Mouse (Mus musculus) spleen, adult 2 months (tissue): Measurements from ENCODE around the gene Metap1d. TPM values are rescaled to one million over a fixed set of nuclear protein-coding genes. Genes with fewer than 3 reads are reported as not detected.

Experiments
- DNase-seq, 2 experiments: peaks; one replicate each; pipeline versions ENCODE4 v3.0.0 to v3.0.0-alpha.2; 2012 to 2021; ENCODE audit warnings: low spot score in 2 of 2, low read depth in 1 of 2
- H3K27ac ChIP-seq: fragments of 200-500 bp; 2 replicates; pipeline ENCODE4 v1.5.1; 2012; ENCODE audit warnings: low read length, inconsistent platforms; ENCODE audit not compliant: insufficient read depth
- H3K27me3 ChIP-seq: fragments of 200-500 bp; 2 replicates; pipeline ENCODE4 v1.6.1; 2012; ENCODE audit warnings: mild to moderate bottlenecking, moderate library complexity, low read length, inconsistent platforms; ENCODE audit not compliant: control insufficient read depth, insufficient read depth
- H3K36me3 ChIP-seq: fragments of 200-500 bp; 2 replicates; pipeline ENCODE4 v1.6.1; 2012; ENCODE audit warnings: mild to moderate bottlenecking, low read length, inconsistent platforms; ENCODE audit not compliant: control insufficient read depth, insufficient read depth
- H3K4me1 ChIP-seq: fragments of 200-500 bp; 2 replicates; pipeline ENCODE4 v1.6.1; 2011; ENCODE audit warnings: inconsistent platforms; ENCODE audit not compliant: control insufficient read depth, insufficient read depth, insufficient read length
- H3K4me3 ChIP-seq: fragments of 200-500 bp; 2 replicates; pipeline ENCODE4 v1.5.1; 2011; ENCODE audit warnings: mild to moderate bottlenecking, inconsistent platforms; ENCODE audit not compliant: insufficient read depth, insufficient read length; ENCODE audit errors: extremely low read depth
- CTCF ChIP-seq: fragments of 200-500 bp; IDR thresholded peaks from 2 replicates; pipeline ENCODE4 v1.5.1; 2011; ENCODE audit warnings: mild to moderate bottlenecking, inconsistent platforms; ENCODE audit not compliant: insufficient read depth, insufficient read length, insufficient replicate concordance; ENCODE audit errors: extremely low read depth
- POLR2A ChIP-seq: fragments of 200-500 bp; IDR thresholded peaks from 2 replicates; pipeline ENCODE4 v1.6.1; 2011; ENCODE audit warnings: low read depth, low read length, inconsistent platforms
- WGBS: fragments of 180-500 bp; shearing (Covaris S2); methylation state at CpG from one replicate; pipeline ENCODE4 v1.1.7; 2018; 5-methylcytosine and 5-hydroxymethylcytosine counted together
- polyA plus RNA-seq: library from polyadenylated mRNA; depleted of rRNA; stranded (reverse); fragments of >200 nt; gene quantifications from 2 replicates; pipeline ENCODE4 v1.2.3, GENCODE M21; 2012

Gene Metap1d
- polyA plus RNA-seq, 1 experiment, result 10.5 TPM

GRCm38 (mm10) chr2:71435440-71435839, 17.6 kb upstream of the Metap1d start:
- Histone ChIP-seq H3K27ac (no peak overlapping the region), H3K27me3 (no peaks in the 10 kb centered on the region), H3K4me3 (no peak overlapping the region), H3K36me3 (peaks cover 14% of the 10 kb centered on the region), H3K4me1 (no peaks in the 10 kb centered on the region)
- DNase-seq, result no peak
- TF ChIP-seq CTCF, result no peak
- TF ChIP-seq POLR2A, result no peak
- WGBS, result 84% methylated on average over 4 of the region's 4 CpGs

- no peak for TF ChIP-seq CTCF
- no peak for TF ChIP-seq POLR2A
- H3K4me1 ChIP-seq, result no peaks in the 10 kb centered on the region
- H3K4me3 ChIP-seq, result no peak overlapping the region
- no peak overlapping the region for H3K27ac ChIP-seq
- WGBS, result 66% methylated on average over 2 of the region's 2 CpGs
- DNase-seq, result no peak
- peaks cover 9% of the 10 kb centered on the region for H3K36me3 ChIP-seq
- no peaks in the 10 kb centered on the region for H3K27me3 ChIP-seq
Observed at GRCm38 (mm10) chr2:71443376-71443775, 9.7 kb upstream of the Metap1d start.

- DNase-seq, result no peak
- H3K4me3 ChIP-seq, result no peak overlapping the region
- 75% methylated on average over 17 of the region's 17 CpGs for WGBS
- peaks cover 1% of the 10 kb centered on the region; the same call in 1 of the 2 replicates for H3K36me3 ChIP-seq
- no peaks in the 10 kb centered on the region for H3K27me3 ChIP-seq
- no peak overlapping the region for H3K27ac ChIP-seq
- no peak for TF ChIP-seq POLR2A
- TF ChIP-seq CTCF, result no peak
- no peaks in the 10 kb centered on the region for H3K4me1 ChIP-seq
Observed at GRCm38 (mm10) chr2:71445536-71446196, 7.4 kb upstream of the Metap1d start.

GRCm38 (mm10) chr2:71449604-71450003, 3.5 kb upstream of the Metap1d start:
- TF ChIP-seq CTCF, result no peak
- TF ChIP-seq POLR2A, result no peak
- Histone ChIP-seq H3K27ac (no peak overlapping the region), H3K36me3 (no peaks in the 10 kb centered on the region), H3K4me3 (no peak overlapping the region), H3K4me1 (no peaks in the 10 kb centered on the region), H3K27me3 (no peaks in the 10 kb centered on the region)
- no peak for DNase-seq
- WGBS, result 15% methylated on average over 2 of the region's 2 CpGs

GRCm38 (mm10) chr2:71451761-71452160, 1.3 kb upstream of the Metap1d start:
- Histone ChIP-seq H3K4me3 (no peak overlapping the region), H3K27me3 (no peaks in the 10 kb centered on the region), H3K4me1 (no peaks in the 10 kb centered on the region), H3K27ac (no peak overlapping the region), H3K36me3 (no peaks in the 10 kb centered on the region)
- TF ChIP-seq POLR2A (no peak), CTCF (no peak)
- 72% methylated on average over 5 of the region's 5 CpGs for WGBS
- DNase-seq, result no peak

GRCm38 (mm10) chr2:71453917-71454260, 813 bp downstream of the Metap1d start:
- Histone ChIP-seq H3K27ac (no peak overlapping the region), H3K36me3 (no peaks in the 10 kb centered on the region), H3K4me3 (no peak overlapping the region), H3K27me3 (no peaks in the 10 kb centered on the region), H3K4me1 (no peaks in the 10 kb centered on the region)
- TF ChIP-seq POLR2A (no peak), CTCF (no peak)
- no peak for DNase-seq
- 30% methylated on average over 4 of the region's 4 CpGs for WGBS

GRCm38 (mm10) chr2:71458624-71459023, 5.5 kb downstream of the Metap1d start:
- no peak for TF ChIP-seq POLR2A
- H3K4me1 ChIP-seq, result no peaks in the 10 kb centered on the region
- 91% methylated on average over 13 of the region's 13 CpGs for WGBS
- no peak overlapping the region for H3K27ac ChIP-seq
- DNase-seq, result no peak
- H3K36me3 ChIP-seq, result no peaks in the 10 kb centered on the region
- no peaks in the 10 kb centered on the region for H3K27me3 ChIP-seq
- no peak overlapping the region for H3K4me3 ChIP-seq
